Mouse (Mus musculus) heart, adult 2 months (tissue): ENCODE results near the gene Zfp366. TPM values are rescaled to one million over a fixed set of nuclear protein-coding genes. Genes with fewer than 3 reads are reported as not detected.

Experiments used
- DNase-seq, 2 experiments: peaks; one replicate each; pipeline ENCODE4 v3.0.0; 2021
- H3K27ac ChIP-seq: fragments of 200-600 bp; 2 replicates; pipeline ENCODE4 v1.8.1; 2022
- H3K27me3 ChIP-seq: fragments of 200-500 bp; 2 replicates; pipeline ENCODE4 v1.6.1; 2012; ENCODE audit warnings: mild to moderate bottlenecking, low read length, inconsistent platforms, mixed read lengths; ENCODE audit not compliant: control insufficient read depth, insufficient read depth
- H3K36me3 ChIP-seq: fragments of 200-500 bp; 2 replicates; pipeline ENCODE4 v1.6.1; 2012; ENCODE audit warnings: low read length, inconsistent platforms; ENCODE audit not compliant: control insufficient read depth, insufficient read depth
- H3K4me1 ChIP-seq: fragments of 200-500 bp; 2 replicates; pipeline ENCODE4 v1.6.1; 2011; ENCODE audit warnings: low read length; ENCODE audit not compliant: control insufficient read depth, insufficient read depth
- H3K4me3 ChIP-seq: fragments of 200-600 bp; 2 replicates; pipeline ENCODE4 v1.8.1; 2022
- H3K79me2 ChIP-seq: fragments of 200-500 bp; replicated peaks from 2 replicates; pipeline ENCODE4 v1.6.1; 2012; ENCODE audit warnings: mild to moderate bottlenecking, inconsistent platforms, low read length, moderate library complexity, mixed read lengths; ENCODE audit not compliant: control insufficient read depth, insufficient read depth
- H3K9ac ChIP-seq: fragments of 200-500 bp; 2 replicates; pipeline ENCODE4 v1.6.1; 2012; ENCODE audit warnings: low read depth, mild to moderate bottlenecking, control low read depth, inconsistent platforms, low read length, mixed read lengths
- CTCF ChIP-seq: fragments of 200-600 bp; IDR thresholded peaks from 2 replicates; pipeline ENCODE4 v1.8.1; 2022; ENCODE audit warnings: antibody characterized with exemption, mild to moderate bottlenecking, moderate library complexity
- EP300 ChIP-seq: fragments of 200-500 bp; IDR thresholded peaks from 2 replicates; pipeline ENCODE4 v1.6.1; 2011; ENCODE audit warnings: low read depth, low read length, control low read depth; ENCODE audit not compliant: insufficient read depth
- POLR2A ChIP-seq: fragments of 200-500 bp; IDR thresholded peaks from 2 replicates; pipeline ENCODE4 v1.6.1; 2011; ENCODE audit warnings: mild to moderate bottlenecking, low read depth, low read length, control low read depth; ENCODE audit not compliant: insufficient read depth
- WGBS: fragments of 180-500 bp; shearing (Covaris S2); methylation state at CpG from one replicate; pipeline ENCODE4 v1.1.7; 2018; 5-methylcytosine and 5-hydroxymethylcytosine counted together
- intact Hi-C: fragments of 180-260 bp; cut with DNase I; formaldehyde crosslinking; loops from one replicate; pipeline ENCODE4 v1.15.1; 2025
- polyA plus RNA-seq: library from polyadenylated mRNA; depleted of rRNA; stranded (reverse); fragments of >200 nt; gene quantifications from 2 replicates; pipeline ENCODE4 v1.2.3, GENCODE M21; 2012; rRNA removed
- total RNA-seq, 2 experiments: library from RNA; stranded (reverse); gene quantifications; 2 replicates each; pipeline ENCODE4 v1.2.3; 2021

Gene Zfp366
- total and polyA plus RNA-seq, 3 experiments, result 5.0 to 14.4 (median 9.7) TPM

GRCm38 (mm10) chr13:99299921-99300320 lies 115.3 kb downstream of the Zfp366 start:
- H3K79me2 ChIP-seq, result no peaks in the 10 kb centered on the region
- TF ChIP-seq EP300 (no peak), CTCF (no peak), POLR2A (no peak)
- H3K36me3 ChIP-seq, result no peaks in the 10 kb centered on the region
- H3K4me1 ChIP-seq, result peaks cover 2% of the 10 kb centered on the region; the same call in 1 of the 2 replicates
- H3K27me3 ChIP-seq, result no peaks in the 10 kb centered on the region
- H3K4me3 ChIP-seq, result no peak overlapping the region
- H3K27ac ChIP-seq, result no peak overlapping the region
- H3K9ac ChIP-seq, result no peak overlapping the region
- no peak for DNase-seq
- intact Hi-C loops, result loop anchor here (5.0 kb wide), 1 partner anchor 43 kb away; no protein-coding TSS in a partner anchor
- WGBS, result 88% methylated on average over 5 of the region's 5 CpGs

Other genes starting within 250 kb of the Zfp366 start
- not detected for gene 1700024P04Rik, start 200.3 kb upstream of the Zfp366 start, total RNA-seq
- gene 1700024P04Rik, start 200.3 kb upstream of the Zfp366 start, polyA plus RNA-seq, result not detected in 2 replicates
- gene Ptcd2, start 159.9 kb downstream of the Zfp366 start, total RNA-seq, result 10 to 100 TPM; 49.6 to 51.2 TPM
- 35.0 and 44.9 TPM in 2 replicates for gene Ptcd2, start 159.9 kb downstream of the Zfp366 start, polyA plus RNA-seq
- 10 to 100 TPM; 40.8 to 48.0 TPM for gene Mrps27, start 160.0 kb downstream of the Zfp366 start, total RNA-seq
- gene Mrps27, start 160.0 kb downstream of the Zfp366 start, polyA plus RNA-seq, result 39.3 and 41.7 TPM in 2 replicates